Mouse (Mus musculus) spleen, adult 2 months (tissue): ENCODE results near the gene Uba3. TPM values are rescaled to one million over a fixed set of nuclear protein-coding genes. Genes with fewer than 3 reads are reported as not detected.

Experiments
- DNase-seq, 2 experiments: peaks; one replicate each; pipeline versions ENCODE4 v3.0.0 to v3.0.0-alpha.2; 2012 to 2021; ENCODE audit warnings: low spot score in 2 of 2, low read depth in 1 of 2
- H3K27ac ChIP-seq: fragments of 200-500 bp; 2 replicates; pipeline ENCODE4 v1.5.1; 2012; ENCODE audit warnings: low read length, inconsistent platforms; ENCODE audit not compliant: insufficient read depth
- H3K27me3 ChIP-seq: fragments of 200-500 bp; 2 replicates; pipeline ENCODE4 v1.6.1; 2012; ENCODE audit warnings: mild to moderate bottlenecking, moderate library complexity, low read length, inconsistent platforms; ENCODE audit not compliant: control insufficient read depth, insufficient read depth
- H3K36me3 ChIP-seq: fragments of 200-500 bp; 2 replicates; pipeline ENCODE4 v1.6.1; 2012; ENCODE audit warnings: mild to moderate bottlenecking, low read length, inconsistent platforms; ENCODE audit not compliant: control insufficient read depth, insufficient read depth
- H3K4me1 ChIP-seq: fragments of 200-500 bp; 2 replicates; pipeline ENCODE4 v1.6.1; 2011; ENCODE audit warnings: inconsistent platforms; ENCODE audit not compliant: control insufficient read depth, insufficient read depth, insufficient read length
- H3K4me3 ChIP-seq: fragments of 200-500 bp; 2 replicates; pipeline ENCODE4 v1.5.1; 2011; ENCODE audit warnings: mild to moderate bottlenecking, inconsistent platforms; ENCODE audit not compliant: insufficient read depth, insufficient read length; ENCODE audit errors: extremely low read depth
- CTCF ChIP-seq: fragments of 200-500 bp; IDR thresholded peaks from 2 replicates; pipeline ENCODE4 v1.5.1; 2011; ENCODE audit warnings: mild to moderate bottlenecking, inconsistent platforms; ENCODE audit not compliant: insufficient read depth, insufficient read length, insufficient replicate concordance; ENCODE audit errors: extremely low read depth
- POLR2A ChIP-seq: fragments of 200-500 bp; IDR thresholded peaks from 2 replicates; pipeline ENCODE4 v1.6.1; 2011; ENCODE audit warnings: low read depth, low read length, inconsistent platforms
- WGBS: fragments of 180-500 bp; shearing (Covaris S2); methylation state at CpG from one replicate; pipeline ENCODE4 v1.1.7; 2018; 5-methylcytosine and 5-hydroxymethylcytosine counted together
- polyA plus RNA-seq: library from polyadenylated mRNA; depleted of rRNA; stranded (reverse); fragments of >200 nt; gene quantifications from 2 replicates; pipeline ENCODE4 v1.2.3, GENCODE M21; 2012

Uba3 gene
- polyA plus RNA-seq, 1 experiment = 4.0 TPM

DNA sequence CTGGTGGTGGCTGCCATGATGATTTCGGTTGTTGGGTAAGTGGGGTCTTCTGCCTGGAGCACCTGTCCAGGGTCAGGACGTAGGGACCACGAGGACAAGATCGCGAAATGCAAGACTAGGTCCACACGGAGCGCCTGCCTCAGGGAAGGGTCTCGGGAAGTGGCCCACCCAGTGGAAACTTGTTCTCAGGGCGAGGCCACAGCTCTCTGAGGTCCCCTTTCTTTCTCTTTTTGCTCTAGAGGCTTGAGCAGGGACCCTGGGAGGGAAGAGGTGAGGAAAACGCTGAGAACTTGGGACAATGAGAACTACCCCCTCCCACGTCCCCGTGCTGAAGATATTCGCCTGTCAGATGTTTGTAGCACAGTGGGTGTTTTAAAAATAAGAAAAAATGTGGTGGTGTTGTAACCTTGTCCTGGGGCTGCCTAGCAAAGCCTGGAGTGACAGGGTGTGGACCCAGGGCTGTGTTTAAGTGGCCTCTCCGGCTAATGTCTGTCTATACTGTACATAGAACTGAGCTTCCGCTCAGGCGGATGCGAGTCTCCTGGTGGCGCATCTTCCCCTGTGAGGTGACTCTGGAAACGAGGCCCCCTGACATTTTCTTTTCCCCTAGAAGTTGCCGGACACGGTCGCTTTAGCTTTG lies 5.6 kb upstream of the Uba3 start:
- Histone ChIP-seq H3K27me3 (no peaks in the 10 kb centered on the region), H3K4me1 (peaks cover 15% of the 10 kb centered on the region; the same call in 1 of the 2 replicates), H3K27ac (peak overlapping the region; percentile 83), H3K4me3 (peak overlapping the region; percentile 63), H3K36me3 (peaks cover 2% of the 10 kb centered on the region; the same call in 1 of the 2 replicates)
- WGBS = under 1% methylated on average over 22 of the region's 22 CpGs
- TF ChIP-seq CTCF (no peak), POLR2A (peak; percentile 28; the same call in 1 of the 2 replicates)
- DNase-seq = peak in 1 of 2 experiments; percentile 40

DNA sequence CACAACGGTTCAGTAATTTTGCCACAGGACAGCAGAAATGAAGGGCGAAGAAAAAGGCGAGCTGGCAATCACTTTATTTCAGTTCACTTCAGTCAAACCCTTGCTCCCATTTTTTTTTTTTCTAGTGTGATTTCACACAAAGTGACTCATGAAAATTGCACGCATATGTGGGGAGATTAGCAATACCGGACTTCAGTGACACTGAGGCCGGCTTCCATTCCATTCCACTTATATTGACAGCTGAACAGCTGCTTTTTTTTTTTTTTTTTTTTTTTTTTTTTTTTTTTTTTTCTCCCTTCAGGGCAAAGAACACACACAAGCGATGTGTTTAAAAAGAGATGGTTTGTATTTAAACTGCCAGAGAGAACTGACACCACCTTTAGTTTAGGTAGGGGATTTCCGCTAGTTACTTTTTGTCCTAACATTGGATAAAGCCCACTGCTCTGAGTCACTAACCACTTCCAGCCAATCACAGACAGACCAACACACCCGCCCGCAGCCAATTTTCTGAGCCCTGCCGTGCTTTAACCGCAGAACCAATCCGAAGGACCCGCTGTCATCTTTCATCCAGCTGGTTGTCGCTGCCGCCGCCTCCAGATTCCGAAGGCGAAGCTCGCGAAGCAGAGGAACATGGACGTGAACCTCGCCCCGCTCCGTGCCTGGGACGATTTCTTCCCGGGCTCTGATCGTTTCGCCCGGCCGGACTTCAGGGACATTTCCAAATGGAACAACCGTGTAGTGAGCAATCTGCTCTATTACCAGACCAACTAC lies 4.9 kb upstream of the Uba3 start, which contains the start of gene Arl6ip5:
Gene Arl6ip5, plus strand, starts transcription at position 499 of the 771 bp plus-strand sequence.
- peak within 1 kb of the TSS; percentile 83 for H3K27ac ChIP-seq
- 4% methylated on average over 32 of the region's 32 CpGs for WGBS
- DNase-seq = peak; percentile 87

DNA sequence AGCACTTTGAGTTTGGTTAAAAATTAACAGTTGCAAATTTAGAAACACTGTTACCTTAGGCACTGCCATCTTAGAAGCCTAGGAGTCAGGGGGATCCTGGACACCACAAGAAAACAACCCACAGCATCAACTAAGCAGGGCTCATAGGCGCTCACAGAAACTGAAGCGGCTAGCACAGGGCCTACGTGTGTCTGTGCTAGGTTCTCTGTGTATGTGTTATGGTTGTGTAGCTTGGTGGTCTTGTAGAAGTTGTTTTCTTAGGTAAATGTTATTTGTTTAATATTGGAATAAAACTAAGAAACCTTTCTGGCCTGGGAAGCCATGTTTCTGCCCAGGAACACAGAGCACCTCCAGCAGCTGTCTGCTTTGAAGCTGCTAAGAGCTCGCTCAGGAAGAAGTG lies 4.3 kb upstream of the Uba3 start:
- TF ChIP-seq CTCF = no peak
- TF ChIP-seq POLR2A = no peak
- H3K27ac ChIP-seq = peak overlapping the region; percentile 59
- 69% methylated on average over 4 of the region's 4 CpGs for WGBS
- H3K4me1 ChIP-seq = peaks cover 17% of the 10 kb centered on the region; the same call in 1 of the 2 replicates
- DNase-seq = no peak
- no peak overlapping the region for H3K4me3 ChIP-seq
- no peaks in the 10 kb centered on the region for H3K27me3 ChIP-seq
- peaks cover 2% of the 10 kb centered on the region; the same call in 1 of the 2 replicates for H3K36me3 ChIP-seq

More for the DNA sequence above, 4.9 kb upstream of the Uba3 start, which contains the start of gene Arl6ip5:
- TF ChIP-seq CTCF = no peak
- TF ChIP-seq POLR2A = peak; percentile 50; the same call in 1 of the 2 replicates
- Histone ChIP-seq H3K27me3 (no peaks in the 10 kb centered on the region), H3K36me3 (peaks cover 2% of the 10 kb centered on the region; the same call in 1 of the 2 replicates), H3K4me3 (peak within 1 kb of the TSS; percentile 63), H3K4me1 (peaks cover 15% of the 10 kb centered on the region; the same call in 1 of the 2 replicates)

DNA sequence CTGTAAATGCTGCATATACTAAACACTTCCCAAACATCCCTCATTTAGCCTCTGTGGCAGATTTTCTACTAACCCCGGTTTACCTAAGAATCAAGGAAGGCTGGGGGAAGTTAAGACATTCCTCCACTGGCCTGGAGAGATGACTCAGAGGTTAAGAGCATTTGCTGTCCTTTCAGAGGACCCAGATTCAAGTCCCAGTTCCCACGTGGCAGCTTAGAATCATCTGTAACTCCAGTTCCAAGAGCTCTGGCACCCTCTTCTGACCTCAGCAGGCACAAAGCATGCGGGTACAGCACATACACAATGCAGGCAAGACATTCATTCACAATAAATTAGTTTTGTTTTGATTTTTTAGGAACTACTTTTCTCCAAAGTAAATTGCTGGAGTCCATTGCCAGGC lies 3.8 kb upstream of the Uba3 start:
- no peak for TF ChIP-seq POLR2A
- TF ChIP-seq CTCF = no peak
- no peaks in the 10 kb centered on the region for H3K36me3 ChIP-seq
- H3K4me1 ChIP-seq = peaks cover 19% of the 10 kb centered on the region; the same call in 1 of the 2 replicates
- no peak overlapping the region for H3K4me3 ChIP-seq
- no peaks in the 10 kb centered on the region for H3K27me3 ChIP-seq
- WGBS = 66% methylated on average over 3 of the region's 3 CpGs
- H3K27ac ChIP-seq = no peak overlapping the region
- DNase-seq = no peak

DNA sequence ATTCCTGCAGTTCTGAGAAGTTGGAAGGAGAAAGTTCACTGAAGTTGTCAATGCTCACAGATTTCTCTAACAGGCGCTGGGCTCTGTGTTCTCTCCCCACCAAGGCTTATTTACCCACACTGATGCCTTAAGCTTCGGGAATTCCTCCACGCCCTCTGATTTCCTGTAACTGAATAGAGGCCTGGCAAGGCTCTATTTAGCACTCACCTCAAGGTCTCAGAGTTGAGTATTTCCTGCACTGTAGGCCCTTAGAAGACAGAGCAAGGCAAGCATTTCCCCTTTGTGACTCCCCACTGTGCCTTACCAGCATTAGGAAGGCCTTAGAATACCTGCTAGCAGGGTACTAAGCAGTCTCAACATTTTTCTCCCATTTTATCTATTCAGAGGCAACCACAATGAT lies 3.0 kb upstream of the Uba3 start:
- H3K4me3 ChIP-seq = no peak overlapping the region
- WGBS = 21% methylated on average over 3 of the region's 3 CpGs
- H3K27ac ChIP-seq = peak overlapping the region; percentile 49; the same call in 1 of the 2 replicates
- TF ChIP-seq POLR2A (no peak), CTCF (no peak)
- peaks cover 15% of the 10 kb centered on the region; the same call in 1 of the 2 replicates for H3K4me1 ChIP-seq
- DNase-seq = no peak
- H3K27me3 ChIP-seq = no peaks in the 10 kb centered on the region
- no peaks in the 10 kb centered on the region for H3K36me3 ChIP-seq

DNA sequence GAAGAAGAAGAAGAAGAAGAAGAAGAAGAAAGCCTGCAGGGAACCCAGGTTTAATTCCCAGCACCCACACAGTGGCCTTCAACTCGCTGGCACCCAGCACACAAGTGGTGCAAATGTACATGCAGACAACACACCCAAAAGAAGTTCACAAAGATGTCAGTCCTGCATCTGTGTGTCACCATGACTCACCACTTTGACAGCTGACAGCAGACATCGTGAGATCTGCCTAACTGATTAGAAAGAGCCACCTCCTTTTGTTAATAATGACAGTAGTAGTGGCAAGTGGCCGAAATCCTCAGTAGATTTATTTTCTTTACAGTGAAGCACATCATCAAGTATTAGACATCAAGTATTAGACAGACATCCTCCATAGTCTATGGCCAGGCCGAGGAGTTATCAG lies 1.6 kb upstream of the Uba3 start:
- WGBS = 75% methylated on average over 4 of the region's 4 CpGs
- Histone ChIP-seq H3K27ac (no peak overlapping the region), H3K27me3 (no peaks in the 10 kb centered on the region), H3K4me3 (no peak overlapping the region), H3K36me3 (no peaks in the 10 kb centered on the region), H3K4me1 (peaks cover 9% of the 10 kb centered on the region; the same call in 1 of the 2 replicates)
- no peak for TF ChIP-seq CTCF
- TF ChIP-seq POLR2A = no peak
- DNase-seq = no peak
